ENCODE assay signal across 7 mouse cellular contexts in the genomic region with DNA sequence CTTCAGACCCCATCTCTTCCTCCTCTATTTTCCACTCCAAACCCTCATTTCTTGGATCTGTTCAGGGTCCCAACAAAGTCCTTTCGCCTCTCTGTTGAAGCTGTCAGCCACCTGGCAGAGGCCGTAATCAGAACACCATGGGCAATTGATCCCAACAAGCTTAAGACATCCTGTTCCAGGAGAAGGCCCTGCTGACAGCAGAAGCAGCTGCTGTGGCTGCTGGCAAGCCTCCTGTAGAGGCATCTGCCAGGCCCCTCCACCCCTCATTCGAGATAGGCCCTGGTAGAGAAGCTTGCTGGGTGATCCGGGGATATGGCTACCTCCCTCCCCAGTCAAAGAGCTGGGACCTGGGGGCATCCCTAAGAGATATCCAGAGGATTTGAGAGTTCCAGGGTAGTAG.
"Had no signal": no experiment of that assay in that cellular context is flagged by ENCODE, and none has a peak within 500 bp of the region (broad histone marks: within the 10 kb centered on the region; RNA-seq: fewer than 3 reads in every experiment).

No protein-coding gene starts in this region.

- DNase-seq: kidney, postnatal 14 days; lung, embryonic 14.5 days; lung, postnatal 10 days; lung, postnatal 4 days; spleen, adult 18-20 months; thymus, adult 18-20 months; thymus, postnatal 14 days had no signal
